Mouse (Mus musculus): ENCODE data around the gene Tns1.

GRCm38 (mm10) chr1:73943667-73944289 lies 180.5 kb downstream of the Tns1 start:
- no peak for TF ChIP-seq GATA1 (IDR thresholded peaks at IDR 0.05; ENCODE audit: low read depth, low read length)
- TF ChIP-seq POLR2A (IDR thresholded peaks at IDR 0.05; ENCODE audit: control insufficient read depth in 1 of 2, insufficient read depth in 1 of 2, low read depth in 1 of 2, low read length in 2 of 2, poor library complexity in 1 of 2): no peak
- no peak for TF ChIP-seq BHLHE40 (IDR thresholded peaks at IDR 0.05; ENCODE audit: borderline replicate concordance, low read depth, low read length)
- TF ChIP-seq USF1 (IDR thresholded peaks at IDR 0.05; ENCODE audit: low read depth, low read length): no peak
- no peak for TF ChIP-seq EP300 (IDR thresholded peaks at IDR 0.05; ENCODE audit: low read depth in 1 of 2, low read length in 2 of 2)
- no peak for TF ChIP-seq E2F4 (IDR thresholded peaks at IDR 0.05; ENCODE audit: borderline replicate concordance, low read depth, low read length)
- no peak for TF ChIP-seq JUND (IDR thresholded peaks at IDR 0.05; ENCODE audit: low read depth, low read length)
- no peak for TF ChIP-seq CTCF (IDR thresholded peaks at IDR 0.05 in 2 of 3, conservative IDR thresholded peaks at IDR 0.05 in 1 of 3; ENCODE audit: control insufficient read depth in 1 of 3, insufficient read depth in 1 of 3, low read depth in 2 of 3, low read length in 3 of 3, poor library complexity in 1 of 3, severe bottlenecking in 1 of 3)
- no peak for TF ChIP-seq CHD2 (IDR thresholded peaks at IDR 0.05; ENCODE audit: low read length)
- TF ChIP-seq KAT2A (conservative IDR thresholded peaks at IDR 0.05; ENCODE audit: low read depth, low read length): no peak
- no peak for TF ChIP-seq TBP (IDR thresholded peaks at IDR 0.05; ENCODE audit: low read depth, low read length)
